Mouse (Mus musculus): ENCODE measurements around the gene Lmbr1. TPM values are rescaled to one million over a fixed set of nuclear protein-coding genes. Genes with fewer than 3 reads are reported as not detected.

The Lmbr1 gene
- total and polyA plus RNA-seq, 3 experiments, result not detected

GRCm38 (mm10) chr5:29238379-29238778, 139.8 kb downstream of the Lmbr1 start:
- Histone ChIP-seq H3K9ac (ENCODE audit: insufficient read depth, low read depth) (no peak overlapping the region), H3K4me1 (ENCODE audit: control insufficient read depth in 1 of 2, insufficient read depth in 2 of 2) (no peaks in the 10 kb centered on the region), H3K79me2 (replicated peaks; ENCODE audit: control insufficient read depth, extremely low read depth, insufficient read depth, poor library complexity, severe bottlenecking) (no peaks in the 10 kb centered on the region), H3K4me2 (ENCODE audit: insufficient read depth, low read depth, poor library complexity, severe bottlenecking) (no peak overlapping the region), H3K9me3 (replicated peaks; ENCODE audit: low read length) (no peaks in the 10 kb centered on the region), H3K27me3 (replicated peaks) (no peaks in the 10 kb centered on the region), H3K27ac (ENCODE audit: insufficient read depth, low read depth) (no peak overlapping the region), H3K36me3 (replicated peaks in 1 of 2; ENCODE audit: control insufficient read depth in 1 of 2, insufficient read depth in 1 of 2, low read length in 1 of 2) (no peaks in the 10 kb centered on the region), H3K4me3 (replicated peaks in 1 of 3; ENCODE audit: low read depth in 2 of 3, low read length in 2 of 3, poor library complexity in 1 of 3) (no peak overlapping the region)
- dilution Hi-C loops (cut with MboI; ENCODE audit: extremely low pct_ligation_motif_present, extremely low pct_unique_long_range_greater_than_20kb, low sequenced_read_pairs) (no loop called here), in situ Hi-C loops (cut with MboI; ENCODE audit: low pct_ligation_motif_present, low pct_unique_long_range_greater_than_20kb, low sequenced_read_pairs) (no loop called here)
- DNase-seq (ENCODE audit: extremely low read depth), result no peak
- TF ChIP-seq RCOR1 (conservative IDR thresholded peaks at IDR 0.05; ENCODE audit: low read depth, low read length), result no peak

GRCm38 (mm10) chr5:29230481-29230880, 147.7 kb downstream of the Lmbr1 start:
- no peak overlapping the region for H3K4me3 ChIP-seq (replicated peaks in 1 of 3; ENCODE audit: low read depth in 2 of 3, low read length in 2 of 3, poor library complexity in 1 of 3)
- H3K79me2 ChIP-seq (replicated peaks; ENCODE audit: control insufficient read depth, extremely low read depth, insufficient read depth, poor library complexity, severe bottlenecking), result no peaks in the 10 kb centered on the region
- TF ChIP-seq PAX5 (IDR thresholded peaks at IDR 0.05; ENCODE audit: low read length) (no peak), EP300 (IDR thresholded peaks at IDR 0.05; ENCODE audit: low read length) (peak; percentile 60), RAD21 (IDR thresholded peaks at IDR 0.05; ENCODE audit: low read depth, low read length) (no peak), IRF4 (IDR thresholded peaks at IDR 0.05; ENCODE audit: low read depth, low read length) (peak; percentile 62), MEF2A (IDR thresholded peaks at IDR 0.05; ENCODE audit: borderline replicate concordance, low read depth, low read length) (no peak)
- H3K4me2 ChIP-seq (ENCODE audit: insufficient read depth, low read depth, poor library complexity, severe bottlenecking), result peak overlapping the region; percentile 17; the same call in 1 of the 2 replicates
- dilution Hi-C loops (cut with MboI; ENCODE audit: extremely low pct_ligation_motif_present, extremely low pct_unique_long_range_greater_than_20kb, low sequenced_read_pairs), result no loop called here
- in situ Hi-C loops (cut with MboI; ENCODE audit: low pct_ligation_motif_present, low pct_unique_long_range_greater_than_20kb, low sequenced_read_pairs), result no loop called here
- H3K4me1 ChIP-seq (ENCODE audit: control insufficient read depth in 1 of 2, insufficient read depth in 2 of 2), result peaks cover 0 to 13% of the 10 kb centered on the region in 2 experiments; a peak in 2 of 4 replicates
- H3K9ac ChIP-seq (ENCODE audit: insufficient read depth, low read depth), result no peak overlapping the region
- H3K27me3 ChIP-seq (replicated peaks), result peaks cover 1% of the 10 kb centered on the region
- no peak overlapping the region for H3K27ac ChIP-seq (ENCODE audit: insufficient read depth, low read depth)
- DNase-seq (ENCODE audit: extremely low read depth), result peak; percentile 56
- H3K9me3 ChIP-seq (replicated peaks; ENCODE audit: low read length), result no peaks in the 10 kb centered on the region
- H3K36me3 ChIP-seq (replicated peaks in 1 of 2; ENCODE audit: control insufficient read depth in 1 of 2, insufficient read depth in 1 of 2, low read length in 1 of 2), result no peaks in the 10 kb centered on the region

GRCm38 (mm10) chr5:29224089-29224488, 154.1 kb downstream of the Lmbr1 start:
- Histone ChIP-seq H3K79me2 (replicated peaks; ENCODE audit: control insufficient read depth, extremely low read depth, insufficient read depth, poor library complexity, severe bottlenecking) (no peaks in the 10 kb centered on the region), H3K27me3 (replicated peaks) (peaks cover 1% of the 10 kb centered on the region), H3K4me2 (ENCODE audit: insufficient read depth, low read depth, poor library complexity, severe bottlenecking) (no peak overlapping the region), H3K27ac (ENCODE audit: insufficient read depth, low read depth) (no peak overlapping the region), H3K36me3 (replicated peaks in 1 of 2; ENCODE audit: control insufficient read depth in 1 of 2, insufficient read depth in 1 of 2, low read length in 1 of 2) (no peaks in the 10 kb centered on the region), H3K4me3 (replicated peaks in 1 of 3; ENCODE audit: low read depth in 2 of 3, low read length in 2 of 3, poor library complexity in 1 of 3) (no peak overlapping the region), H3K4me1 (ENCODE audit: control insufficient read depth in 1 of 2, insufficient read depth in 2 of 2) (peaks cover 0 to 15% of the 10 kb centered on the region in 2 experiments; a peak in 2 of 4 replicates), H3K9ac (ENCODE audit: insufficient read depth, low read depth) (no peak overlapping the region), H3K9me3 (replicated peaks; ENCODE audit: low read length) (no peaks in the 10 kb centered on the region)
- no peak for TF ChIP-seq ETS1 (conservative IDR thresholded peaks at IDR 0.05; ENCODE audit: low read depth, low read length)
- no peak for TF ChIP-seq SIN3A (IDR thresholded peaks at IDR 0.05; ENCODE audit: low read length)
- no peak for TF ChIP-seq USF2 (conservative IDR thresholded peaks at IDR 0.05; ENCODE audit: low read depth, low read length)
- no peak for TF ChIP-seq SMC3 (IDR thresholded peaks at IDR 0.05; ENCODE audit: low read depth, low read length)
- TF ChIP-seq MEF2A (IDR thresholded peaks at IDR 0.05; ENCODE audit: borderline replicate concordance, low read depth, low read length), result no peak
- no peak for TF ChIP-seq PAX5 (IDR thresholded peaks at IDR 0.05; ENCODE audit: low read length)
- no peak for TF ChIP-seq EP300 (IDR thresholded peaks at IDR 0.05; ENCODE audit: low read length)
- TF ChIP-seq TBP (conservative IDR thresholded peaks at IDR 0.05; ENCODE audit: low read depth, low read length), result no peak
- no peak for DNase-seq (ENCODE audit: extremely low read depth)
- dilution Hi-C loops (cut with MboI; ENCODE audit: extremely low pct_ligation_motif_present, extremely low pct_unique_long_range_greater_than_20kb, low sequenced_read_pairs) (no loop called here), in situ Hi-C loops (cut with MboI; ENCODE audit: low pct_ligation_motif_present, low pct_unique_long_range_greater_than_20kb, low sequenced_read_pairs) (no loop called here)

All from CH12.LX (cell line).